Mouse (Mus musculus) intestine, embryonic 15.5 days (tissue): ENCODE measurements around the gene Gm10277. TPM values are rescaled to one million over a fixed set of nuclear protein-coding genes. Genes with fewer than 3 reads are reported as not detected.
A peak's percentile ranks its signal among the peaks of the same experiment; 100 is the strongest.

Source experiments
- ATAC-seq: fragments of 200-750 bp; cut with Nextera tagmentation; 2 replicates; pipeline ENCODE4 v1.8.0; 2017; ENCODE audit warnings: moderate TSS enrichment, moderate library complexity
- H3K27ac ChIP-seq: fragments of 300-500 bp; sonication (generic); 2 replicates; pipeline ENCODE4 v1.5.1; 2015; ENCODE audit warnings: mild to moderate bottlenecking, inconsistent platforms
- H3K27me3 ChIP-seq: fragments of 300-500 bp; sonication (generic); replicated peaks from 2 replicates; pipeline ENCODE4 v1.6.1; 2015; ENCODE audit warnings: inconsistent platforms
- H3K36me3 ChIP-seq: fragments of 300-500 bp; sonication (generic); 2 replicates; pipeline ENCODE4 v1.6.1; 2015; ENCODE audit warnings: inconsistent platforms
- H3K4me1 ChIP-seq: fragments of 300-500 bp; sonication (generic); replicated peaks from 2 replicates; pipeline ENCODE4 v1.6.1; 2015; ENCODE audit warnings: inconsistent platforms
- H3K4me2 ChIP-seq: fragments of 300-500 bp; sonication (generic); replicated peaks from 2 replicates; pipeline ENCODE4 v1.6.1; 2015; ENCODE audit warnings: mild to moderate bottlenecking, inconsistent platforms
- H3K4me3 ChIP-seq: fragments of 300-500 bp; sonication (generic); replicated peaks from 2 replicates; pipeline ENCODE4 v1.5.1; 2015; ENCODE audit warnings: inconsistent platforms
- H3K9ac ChIP-seq: fragments of 300-500 bp; sonication (generic); 2 replicates; pipeline ENCODE4 v1.6.1; 2015; ENCODE audit warnings: inconsistent platforms
- H3K9me3 ChIP-seq: fragments of 300-500 bp; sonication (generic); 2 replicates; pipeline ENCODE4 v1.6.1; 2016; ENCODE audit warnings: inconsistent platforms
- WGBS: fragments of 180-500 bp; shearing (Covaris S2); methylation state at CpG from one replicate; pipeline ENCODE4 v1.1.7; 2015; 5-methylcytosine and 5-hydroxymethylcytosine counted together
- polyA plus RNA-seq: library from polyadenylated mRNA; unstranded; fragments of >200 nt; fragmentation: Nextera tagmentation; extraction: Ambion mirVana; gene quantifications from 2 replicates; pipeline ENCODE4 v1.2.1, GENCODE M21; 2015

Gm10277 gene
- polyA plus RNA-seq, 1 experiment from 2014 or later, result 0.93 TPM

GRCm38 (mm10) chr11:77793238-77793930 is 5.8 kb upstream of the Gm10277 start:
- no peaks in the 10 kb centered on the region for H3K36me3 ChIP-seq
- H3K9me3 ChIP-seq, result no peaks in the 10 kb centered on the region
- no peaks in the 10 kb centered on the region for H3K27me3 ChIP-seq
- peak overlapping the region; percentile 64 for H3K4me2 ChIP-seq
- 4% methylated on average over 19 of the region's 19 CpGs for WGBS
- peak overlapping the region; percentile 54 for H3K9ac ChIP-seq
- H3K4me3 ChIP-seq, result peak overlapping the region; percentile 35
- peak overlapping the region; percentile 34; the same call in 1 of the 2 replicates for H3K27ac ChIP-seq
- H3K4me1 ChIP-seq, result peaks cover 24% of the 10 kb centered on the region
- ATAC-seq, result peak; percentile 92

- Histone ChIP-seq H3K4me1 (peaks cover 24% of the 10 kb centered on the region), H3K4me3 (no peak overlapping the region), H3K36me3 (no peaks in the 10 kb centered on the region), H3K9ac (no peak overlapping the region), H3K27me3 (no peaks in the 10 kb centered on the region), H3K4me2 (peak overlapping the region; percentile 64; the same call in 1 of the 2 replicates), H3K27ac (peak overlapping the region; percentile 72; the same call in 1 of the 2 replicates), H3K9me3 (no peaks in the 10 kb centered on the region)
- ATAC-seq, result no peak
- 74% methylated on average over 7 of the region's 7 CpGs for WGBS
Measured at GRCm38 (mm10) chr11:77792566-77792909, 5.0 kb upstream of the Gm10277 start.

- WGBS, result 54% methylated on average over 12 of the region's 12 CpGs
- no peak overlapping the region for H3K4me2 ChIP-seq
- no peak for ATAC-seq
- no peak overlapping the region for H3K9ac ChIP-seq
- H3K27me3 ChIP-seq, result no peaks in the 10 kb centered on the region
- H3K9me3 ChIP-seq, result no peaks in the 10 kb centered on the region
- peak overlapping the region; percentile 72 for H3K27ac ChIP-seq
- H3K4me1 ChIP-seq, result peaks cover 24% of the 10 kb centered on the region
- H3K36me3 ChIP-seq, result no peaks in the 10 kb centered on the region
- H3K4me3 ChIP-seq, result no peak overlapping the region
Measured at GRCm38 (mm10) chr11:77791752-77792565, 4.4 kb upstream of the Gm10277 start.

- Histone ChIP-seq H3K4me2 (no peak overlapping the region), H3K27me3 (no peaks in the 10 kb centered on the region), H3K36me3 (no peaks in the 10 kb centered on the region), H3K27ac (peak overlapping the region; percentile 72), H3K9me3 (no peaks in the 10 kb centered on the region), H3K4me3 (no peak overlapping the region), H3K4me1 (peaks cover 29% of the 10 kb centered on the region), H3K9ac (no peak overlapping the region; the same call in 1 of the 2 replicates)
- ATAC-seq, result peak; percentile 20; the same call in 1 of the 2 replicates
- 45% methylated on average over 8 of the region's 8 CpGs for WGBS
Measured at GRCm38 (mm10) chr11:77791241-77791727, 3.7 kb upstream of the Gm10277 start.

GRCm38 (mm10) chr11:77790286-77790685 is 2.7 kb upstream of the Gm10277 start:
- H3K27me3 ChIP-seq, result no peaks in the 10 kb centered on the region
- WGBS, result 33% methylated on average over 9 of the region's 9 CpGs
- ATAC-seq, result no peak
- H3K36me3 ChIP-seq, result no peaks in the 10 kb centered on the region
- no peak overlapping the region for H3K4me2 ChIP-seq
- peaks cover 39% of the 10 kb centered on the region for H3K4me1 ChIP-seq
- H3K27ac ChIP-seq, result peak overlapping the region; percentile 72
- H3K4me3 ChIP-seq, result no peak overlapping the region
- H3K9ac ChIP-seq, result no peak overlapping the region
- no peaks in the 10 kb centered on the region for H3K9me3 ChIP-seq

GRCm38 (mm10) chr11:77789512-77789911 is 2.0 kb upstream of the Gm10277 start:
- H3K9ac ChIP-seq, result no peak overlapping the region
- no peak overlapping the region for H3K4me2 ChIP-seq
- H3K27ac ChIP-seq, result no peak overlapping the region
- no peak overlapping the region for H3K4me3 ChIP-seq
- ATAC-seq, result no peak
- H3K36me3 ChIP-seq, result no peaks in the 10 kb centered on the region
- WGBS, result 82% methylated on average over 5 of the region's 5 CpGs
- H3K27me3 ChIP-seq, result no peaks in the 10 kb centered on the region
- H3K4me1 ChIP-seq, result peaks cover 46% of the 10 kb centered on the region
- no peaks in the 10 kb centered on the region for H3K9me3 ChIP-seq

- H3K27ac ChIP-seq, result peak overlapping the region; percentile 94
- H3K9ac ChIP-seq, result peak overlapping the region; percentile 31
- peak; percentile 85 for ATAC-seq
- H3K9me3 ChIP-seq, result no peaks in the 10 kb centered on the region
- H3K4me2 ChIP-seq, result peak overlapping the region; percentile 45
- peaks cover 49% of the 10 kb centered on the region for H3K4me1 ChIP-seq
- 49% methylated on average over 7 of the region's 7 CpGs for WGBS
- H3K27me3 ChIP-seq, result no peaks in the 10 kb centered on the region
- H3K36me3 ChIP-seq, result no peaks in the 10 kb centered on the region
- H3K4me3 ChIP-seq, result no peak overlapping the region
Measured at GRCm38 (mm10) chr11:77785768-77786561, 1.6 kb downstream of the Gm10277 start.

GRCm38 (mm10) chr11:77785396-77785767 is 2.2 kb downstream of the Gm10277 start:
- Histone ChIP-seq H3K9me3 (no peaks in the 10 kb centered on the region), H3K36me3 (no peaks in the 10 kb centered on the region), H3K4me2 (peak overlapping the region; percentile 45), H3K4me3 (no peak overlapping the region), H3K27me3 (no peaks in the 10 kb centered on the region), H3K9ac (peak overlapping the region; percentile 31), H3K4me1 (peaks cover 43% of the 10 kb centered on the region), H3K27ac (peak overlapping the region; percentile 94)
- WGBS, result 11% methylated on average over 5 of the region's 5 CpGs
- peak; percentile 9 for ATAC-seq

GRCm38 (mm10) chr11:77784894-77785293 is 2.7 kb downstream of the Gm10277 start:
- H3K27ac ChIP-seq, result peak overlapping the region; percentile 94
- no peaks in the 10 kb centered on the region for H3K36me3 ChIP-seq
- no peak overlapping the region for H3K9ac ChIP-seq
- H3K4me2 ChIP-seq, result peak overlapping the region; percentile 45
- peaks cover 40% of the 10 kb centered on the region for H3K4me1 ChIP-seq
- no peaks in the 10 kb centered on the region for H3K27me3 ChIP-seq
- no peaks in the 10 kb centered on the region for H3K9me3 ChIP-seq
- 65% methylated on average over 9 of the region's 9 CpGs for WGBS
- peak overlapping the region; percentile 7; the same call in 1 of the 2 replicates for H3K4me3 ChIP-seq
- no peak for ATAC-seq

- H3K9ac ChIP-seq, result no peak overlapping the region
Measured at GRCm38 (mm10) chr11:77783747-77784646, 3.5 kb downstream of the Gm10277 start.

GRCm38 (mm10) chr11:77783211-77783746 is 4.3 kb downstream of the Gm10277 start:
- WGBS, result 63% methylated on average over 10 of the region's 10 CpGs
- Histone ChIP-seq H3K4me3 (no peak overlapping the region), H3K9ac (no peak overlapping the region), H3K4me1 (peaks cover 40% of the 10 kb centered on the region), H3K27ac (peak overlapping the region; percentile 94), H3K9me3 (no peaks in the 10 kb centered on the region), H3K27me3 (no peaks in the 10 kb centered on the region), H3K36me3 (0 out of 2 replicates have a peak, but pooled peaks cover under 1% of the 10 kb centered on the region), H3K4me2 (peak overlapping the region; percentile 22; the same call in 1 of the 2 replicates)
- ATAC-seq, result no peak

More at GRCm38 (mm10) chr11:77783747-77784646, 3.5 kb downstream of the Gm10277 start:
- H3K4me2 ChIP-seq, result peak overlapping the region; percentile 22
- H3K9me3 ChIP-seq, result no peaks in the 10 kb centered on the region
- H3K27me3 ChIP-seq, result no peaks in the 10 kb centered on the region
- peak overlapping the region; percentile 94 for H3K27ac ChIP-seq
- peaks cover 40% of the 10 kb centered on the region for H3K4me1 ChIP-seq
- H3K4me3 ChIP-seq, result no peak overlapping the region
- H3K36me3 ChIP-seq, result no peaks in the 10 kb centered on the region
- ATAC-seq, result peak; percentile 26; the same call in 1 of the 2 replicates
- WGBS, result 48% methylated on average over 18 of the region's 18 CpGs
